Mouse (Mus musculus): ENCODE data around the gene Cdv3. TPM values are rescaled to one million over a fixed set of nuclear protein-coding genes. Genes with fewer than 3 reads are reported as not detected.

The Cdv3 gene
- polyA plus RNA-seq, 1 experiment from 2014 or later, result 144 TPM

GRCm38 (mm10) chr9:103378686-103379085, 13.0 kb upstream of the Cdv3 start:
- Histone ChIP-seq H3K36me3 (ENCODE audit: control insufficient read depth, insufficient read depth, low read length) (no peaks in the 10 kb centered on the region), H3K9me3 (ENCODE audit: control insufficient read depth, low read length) (no peaks in the 10 kb centered on the region), H3K4me2 (no peak overlapping the region), H3K4me3 (ENCODE audit: low read depth, low read length) (no peak overlapping the region), H3K27me3 (ENCODE audit: control insufficient read depth, insufficient read depth, low read length) (no peaks in the 10 kb centered on the region), H3K9ac (ENCODE audit: low read length) (no peak overlapping the region), H3K4me1 (ENCODE audit: control insufficient read depth, insufficient read depth, low read length) (no peaks in the 10 kb centered on the region), H3K27ac (ENCODE audit: low read depth, low read length) (no peak overlapping the region)
- ATAC-seq (ENCODE audit: low FRiP score), result no peak
- WGBS, result 55% methylated on average over 10 of the region's 10 CpGs
- peak; percentile 1 for DNase-seq (ENCODE audit: low spot score, missing footprints)

DNA sequence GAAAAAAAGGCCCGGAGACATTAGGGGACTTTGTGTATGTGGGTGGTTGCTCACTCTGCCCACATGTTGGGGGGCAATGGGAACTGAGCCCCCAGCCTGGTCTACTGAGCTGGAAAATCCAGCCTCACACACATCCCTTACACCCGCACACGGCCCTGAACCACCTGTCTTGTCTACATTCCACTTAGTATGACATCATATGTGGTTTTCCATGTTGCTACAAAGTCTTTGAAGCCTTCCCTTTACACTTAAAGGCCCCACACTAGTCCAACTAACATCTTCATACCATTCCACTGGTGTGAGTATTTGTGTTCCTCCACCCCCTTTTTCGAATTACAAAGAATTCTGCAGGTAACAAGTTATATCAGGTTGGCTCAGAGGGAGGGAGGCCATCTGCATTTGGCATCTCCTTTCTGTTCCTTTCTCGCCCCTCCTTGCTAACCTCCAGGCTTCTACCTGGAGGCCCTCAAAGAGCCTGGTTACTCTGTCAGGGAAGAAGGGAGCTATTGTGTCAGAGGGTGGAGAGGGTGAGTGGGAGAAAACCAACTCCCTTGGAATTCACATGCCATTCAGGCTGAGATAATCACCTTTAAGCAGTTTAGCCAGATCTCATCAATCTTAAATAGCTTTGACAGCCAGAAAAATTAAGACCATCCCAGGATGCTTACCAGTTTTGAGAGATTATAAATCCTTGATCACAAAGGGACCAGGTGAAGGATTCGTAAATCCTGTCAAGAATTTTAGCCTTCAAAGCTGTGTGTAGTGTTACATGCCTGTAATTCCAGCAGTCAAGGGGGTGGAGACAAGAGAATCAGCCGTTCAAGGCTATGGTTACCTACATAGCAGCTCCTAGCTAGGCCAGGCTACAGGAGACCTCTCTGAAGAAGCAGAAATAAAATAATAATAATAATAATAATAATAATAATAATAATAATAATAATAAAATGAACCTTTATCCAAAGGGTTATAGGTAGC, 11.0 kb upstream of the Cdv3 start:
- H3K9ac ChIP-seq (ENCODE audit: low read length), result no peak overlapping the region
- no peaks in the 10 kb centered on the region for H3K27me3 ChIP-seq (ENCODE audit: control insufficient read depth, insufficient read depth, low read length)
- ATAC-seq (ENCODE audit: low FRiP score) (no peak), DNase-seq (ENCODE audit: low spot score, missing footprints) (peak; percentile 80)
- 69% methylated on average over 7 of the region's 7 CpGs for WGBS
- H3K36me3 ChIP-seq (ENCODE audit: control insufficient read depth, insufficient read depth, low read length), result no peaks in the 10 kb centered on the region
- no peak overlapping the region for H3K27ac ChIP-seq (ENCODE audit: low read depth, low read length)
- H3K4me1 ChIP-seq (ENCODE audit: control insufficient read depth, insufficient read depth, low read length), result no peaks in the 10 kb centered on the region
- H3K9me3 ChIP-seq (ENCODE audit: control insufficient read depth, low read length), result no peaks in the 10 kb centered on the region
- H3K4me3 ChIP-seq (ENCODE audit: low read depth, low read length), result no peak overlapping the region
- no peak overlapping the region for H3K4me2 ChIP-seq

DNA sequence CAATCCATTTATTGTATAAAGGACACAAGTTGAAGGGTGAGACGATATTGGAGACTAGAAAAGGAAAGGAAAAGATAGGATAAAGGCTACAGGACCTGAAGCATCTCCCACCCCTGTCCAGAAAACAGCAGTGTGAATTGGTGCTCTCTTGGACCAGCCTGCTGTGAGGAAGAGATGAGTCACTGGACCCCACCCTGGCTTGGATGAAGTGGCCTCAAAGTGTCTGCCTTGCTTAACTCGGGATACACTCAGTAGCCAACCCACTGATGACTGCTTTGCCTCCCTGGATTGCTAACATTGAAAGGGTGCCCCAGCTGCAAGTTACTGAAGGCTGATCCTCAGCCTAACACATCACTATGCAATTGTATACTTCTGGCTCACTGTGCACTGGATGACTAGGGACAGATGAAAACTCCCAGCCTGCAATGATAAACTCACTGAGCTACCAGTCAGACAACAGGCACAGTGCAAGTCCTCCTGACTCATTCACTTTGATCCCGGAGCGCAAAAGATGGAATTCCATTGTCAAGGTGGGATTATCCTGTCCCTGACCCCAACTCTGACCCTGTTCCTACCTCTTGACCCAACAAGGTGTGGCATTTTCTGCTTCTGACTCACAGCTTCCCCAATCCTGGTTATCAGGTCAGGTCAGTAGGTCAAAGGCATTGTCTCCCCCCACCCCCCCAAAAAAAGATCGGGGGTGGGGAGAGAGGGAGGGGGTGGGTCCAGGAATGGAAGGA, 6.8 kb upstream of the Cdv3 start:
- Histone ChIP-seq H3K27ac (ENCODE audit: low read depth, low read length) (no peak overlapping the region), H3K36me3 (ENCODE audit: control insufficient read depth, insufficient read depth, low read length) (no peaks in the 10 kb centered on the region), H3K4me2 (no peak overlapping the region), H3K27me3 (ENCODE audit: control insufficient read depth, insufficient read depth, low read length) (no peaks in the 10 kb centered on the region), H3K9me3 (ENCODE audit: control insufficient read depth, low read length) (no peaks in the 10 kb centered on the region), H3K9ac (ENCODE audit: low read length) (no peak overlapping the region), H3K4me3 (ENCODE audit: low read depth, low read length) (no peak overlapping the region), H3K4me1 (ENCODE audit: control insufficient read depth, insufficient read depth, low read length) (no peaks in the 10 kb centered on the region; the same call in 1 of the 2 replicates)
- no peak for DNase-seq (ENCODE audit: low spot score, missing footprints)
- 71% methylated on average over 5 of the region's 5 CpGs for WGBS
- no peak for ATAC-seq (ENCODE audit: low FRiP score)

DNA sequence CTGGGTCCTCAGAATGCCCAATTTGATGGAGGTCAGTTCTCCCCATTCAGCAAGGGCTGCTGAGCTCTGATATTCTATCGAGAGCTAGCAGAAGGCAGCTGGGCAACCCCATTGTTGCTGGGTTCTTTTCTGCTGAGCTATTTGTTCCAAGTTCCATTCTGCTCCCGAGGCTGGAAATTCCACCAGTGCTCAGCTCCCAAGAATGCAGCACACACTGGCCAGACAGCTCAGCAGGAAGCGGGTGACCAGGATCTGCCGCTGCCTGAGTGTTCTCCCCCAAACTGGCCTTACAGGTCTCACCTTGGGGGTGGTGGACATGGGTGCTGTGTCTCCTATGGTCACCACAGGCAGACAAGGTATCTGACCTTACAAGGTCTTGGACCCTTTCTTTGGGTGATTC, 4.3 kb upstream of the Cdv3 start:
- no peak for ATAC-seq (ENCODE audit: low FRiP score)
- 65% methylated on average over 4 of the region's 4 CpGs for WGBS

DNA sequence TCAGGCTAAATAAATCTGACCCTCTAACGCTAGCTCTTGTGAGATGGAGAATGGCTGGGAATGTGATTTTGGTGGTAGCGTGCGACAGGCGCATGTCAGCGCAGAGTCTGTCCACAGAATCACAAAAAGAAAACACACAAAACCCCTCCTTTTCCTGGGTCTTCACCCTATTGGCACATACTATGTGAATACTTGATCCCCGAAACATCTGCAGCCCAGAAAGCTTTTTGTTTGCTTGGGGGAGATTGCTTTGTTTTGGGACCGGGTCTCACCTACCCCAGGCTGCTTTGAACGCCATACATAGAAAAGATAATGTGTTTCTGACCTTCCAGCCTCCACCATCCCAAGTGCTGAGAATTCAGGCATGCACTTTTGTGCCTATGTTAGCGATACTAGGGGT, 716 bp upstream of the Cdv3 start:
- Histone ChIP-seq H3K36me3 (ENCODE audit: control insufficient read depth, insufficient read depth, low read length) (no peaks in the 10 kb centered on the region; the same call in 1 of the 2 replicates), H3K27ac (ENCODE audit: low read depth, low read length) (peak overlapping the region; percentile 30; the same call in 1 of the 2 replicates), H3K9me3 (ENCODE audit: control insufficient read depth, low read length) (no peaks in the 10 kb centered on the region), H3K4me1 (ENCODE audit: control insufficient read depth, insufficient read depth, low read length) (peaks cover 13% of the 10 kb centered on the region), H3K9ac (ENCODE audit: low read length) (peak overlapping the region; percentile 62), H3K4me3 (ENCODE audit: low read depth, low read length) (peak overlapping the region; percentile 87), H3K27me3 (ENCODE audit: control insufficient read depth, insufficient read depth, low read length) (no peaks in the 10 kb centered on the region), H3K4me2 (peak overlapping the region; percentile 52)
- ATAC-seq (ENCODE audit: low FRiP score) (peak; percentile 1; the same call in 1 of the 2 replicates), DNase-seq (ENCODE audit: low spot score, missing footprints) (no peak)
- 61% methylated on average over 9 of the region's 9 CpGs for WGBS

More for the DNA sequence above, 4.3 kb upstream of the Cdv3 start:
- peaks cover 8% of the 10 kb centered on the region for H3K4me1 ChIP-seq (ENCODE audit: control insufficient read depth, insufficient read depth, low read length)
- no peak overlapping the region for H3K9ac ChIP-seq (ENCODE audit: low read length)
- no peaks in the 10 kb centered on the region for H3K36me3 ChIP-seq (ENCODE audit: control insufficient read depth, insufficient read depth, low read length)
- no peak overlapping the region for H3K27ac ChIP-seq (ENCODE audit: low read depth, low read length)
- no peak for DNase-seq (ENCODE audit: low spot score, missing footprints)
- no peaks in the 10 kb centered on the region for H3K9me3 ChIP-seq (ENCODE audit: control insufficient read depth, low read length)
- no peaks in the 10 kb centered on the region for H3K27me3 ChIP-seq (ENCODE audit: control insufficient read depth, insufficient read depth, low read length)
- no peak overlapping the region for H3K4me3 ChIP-seq (ENCODE audit: low read depth, low read length)
- no peak overlapping the region for H3K4me2 ChIP-seq

DNA sequence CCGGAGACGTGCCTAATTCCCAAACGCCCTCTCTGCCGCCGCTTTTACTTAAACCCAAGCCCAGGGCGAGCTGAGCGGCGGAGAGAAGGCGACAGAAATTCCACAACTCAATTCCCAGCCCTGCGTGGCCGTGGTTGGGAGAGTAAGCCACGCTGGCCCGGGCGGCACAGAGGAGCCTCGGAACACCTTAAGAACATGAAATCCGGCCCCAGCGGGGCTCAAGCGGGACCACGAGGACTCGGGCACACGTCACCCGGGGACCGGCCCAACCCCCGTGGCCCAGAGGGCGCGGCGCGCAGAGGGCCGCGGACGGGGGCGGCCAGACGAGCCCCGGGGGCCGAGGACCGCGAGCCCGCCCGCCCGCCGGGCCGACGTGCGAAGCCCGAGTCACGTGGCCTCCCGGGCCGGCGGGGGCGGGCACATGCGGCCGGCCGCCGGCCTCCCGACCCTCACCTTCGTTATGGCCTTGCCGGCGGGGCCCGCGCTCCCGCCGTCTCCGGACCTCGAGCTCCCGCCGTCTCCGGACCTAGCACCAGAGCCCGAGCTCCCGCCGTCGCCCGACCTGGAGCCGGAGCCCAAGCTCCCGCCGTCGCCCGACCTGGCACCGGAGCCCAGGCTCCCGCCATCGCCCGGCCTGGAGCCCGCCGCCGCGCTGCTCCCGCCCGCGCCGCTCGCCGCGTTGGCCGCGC, 895 bp downstream of the Cdv3 start:
- peaks cover 13% of the 10 kb centered on the region for H3K4me1 ChIP-seq (ENCODE audit: control insufficient read depth, insufficient read depth, low read length)
- peak overlapping the region; percentile 94 for H3K27ac ChIP-seq (ENCODE audit: low read depth, low read length)
- peak overlapping the region; percentile 95 for H3K9ac ChIP-seq (ENCODE audit: low read length)
- no peaks in the 10 kb centered on the region for H3K9me3 ChIP-seq (ENCODE audit: control insufficient read depth, low read length)
- no peaks in the 10 kb centered on the region; the same call in 1 of the 2 replicates for H3K36me3 ChIP-seq (ENCODE audit: control insufficient read depth, insufficient read depth, low read length)
- H3K27me3 ChIP-seq (ENCODE audit: control insufficient read depth, insufficient read depth, low read length), result no peaks in the 10 kb centered on the region
- peak overlapping the region; percentile 47 for H3K4me2 ChIP-seq
- H3K4me3 ChIP-seq (ENCODE audit: low read depth, low read length), result peak overlapping the region; percentile 87
- peak; percentile 22 for ATAC-seq (ENCODE audit: low FRiP score)
- WGBS, result 2% methylated on average over 87 of the region's 94 CpGs
- DNase-seq (ENCODE audit: low spot score, missing footprints), result peak; percentile 94

- no peaks in the 10 kb centered on the region for H3K9me3 ChIP-seq (ENCODE audit: control insufficient read depth, low read length)
- WGBS, result 1% methylated on average over 21 of the region's 21 CpGs
- ATAC-seq (ENCODE audit: low FRiP score), result no peak
- no peak overlapping the region for H3K27ac ChIP-seq (ENCODE audit: low read depth, low read length)
- peaks cover 13% of the 10 kb centered on the region for H3K4me1 ChIP-seq (ENCODE audit: control insufficient read depth, insufficient read depth, low read length)
- peak overlapping the region; percentile 47 for H3K4me2 ChIP-seq
- no peaks in the 10 kb centered on the region for H3K27me3 ChIP-seq (ENCODE audit: control insufficient read depth, insufficient read depth, low read length)
- H3K4me3 ChIP-seq (ENCODE audit: low read depth, low read length), result peak overlapping the region; percentile 87
- H3K36me3 ChIP-seq (ENCODE audit: control insufficient read depth, insufficient read depth, low read length), result no peaks in the 10 kb centered on the region; the same call in none of the 2 replicates
- DNase-seq (ENCODE audit: low spot score, missing footprints), result no peak
- peak overlapping the region; percentile 95 for H3K9ac ChIP-seq (ENCODE audit: low read length)
These were observed 1.8 kb downstream of the Cdv3 start for GRCm38 (mm10) chr9:103363730-103364417.

GRCm38 (mm10) chr9:103363088-103363487, 2.6 kb downstream of the Cdv3 start:
- Histone ChIP-seq H3K27ac (ENCODE audit: low read depth, low read length) (no peak overlapping the region), H3K36me3 (ENCODE audit: control insufficient read depth, insufficient read depth, low read length) (peaks cover 4% of the 10 kb centered on the region), H3K9ac (ENCODE audit: low read length) (no peak overlapping the region), H3K4me2 (peak overlapping the region; percentile 47), H3K4me1 (ENCODE audit: control insufficient read depth, insufficient read depth, low read length) (peaks cover 13% of the 10 kb centered on the region), H3K4me3 (ENCODE audit: low read depth, low read length) (peak overlapping the region; percentile 87; the same call in 1 of the 2 replicates), H3K9me3 (ENCODE audit: control insufficient read depth, low read length) (no peaks in the 10 kb centered on the region), H3K27me3 (ENCODE audit: control insufficient read depth, insufficient read depth, low read length) (no peaks in the 10 kb centered on the region)
- ATAC-seq (ENCODE audit: low FRiP score) (no peak), DNase-seq (ENCODE audit: low spot score, missing footprints) (no peak)
- 73% methylated on average over 6 of the region's 6 CpGs for WGBS

All from midbrain, embryonic 11.5 days (tissue).